Mouse (Mus musculus) ES-Bruce4 (cell line): Measurements from ENCODE around the gene Olfr1449. TPM values are rescaled to one million over a fixed set of nuclear protein-coding genes. Genes with fewer than 3 reads are reported as not detected.
"Not testable (repeated sequence)": the region's sequence is repeated elsewhere in the genome, so short reads cannot be mapped to it uniquely, and the experiment has no call there.

Experiments used
- H3K27ac ChIP-seq: 2 replicates; pipeline ENCODE4 v1.5.1; 2012; ENCODE audit warnings: low read length, inconsistent platforms; ENCODE audit not compliant: insufficient read depth
- H3K27me3 ChIP-seq: 2 replicates; pipeline ENCODE4 v1.6.1; 2012; ENCODE audit warnings: mild to moderate bottlenecking, low read length, inconsistent platforms; ENCODE audit not compliant: control insufficient read depth, poor library complexity, insufficient read depth, severe bottlenecking
- H3K36me3 ChIP-seq: 2 replicates; pipeline ENCODE4 v1.6.1; 2012; ENCODE audit warnings: inconsistent platforms, mild to moderate bottlenecking, low read length, moderate library complexity; ENCODE audit not compliant: control insufficient read depth, poor library complexity, insufficient read depth, severe bottlenecking
- H3K4me1 ChIP-seq: one replicate; pipeline ENCODE4 v1.8.1; 2011; ENCODE audit warnings: low read length; ENCODE audit not compliant: control insufficient read depth, insufficient read depth
- H3K4me3 ChIP-seq: 2 replicates; pipeline ENCODE4 v1.5.1; 2011; ENCODE audit warnings: low read depth, mild to moderate bottlenecking, low read length
- H3K9ac ChIP-seq: 2 replicates; pipeline ENCODE4 v1.6.1; 2012; ENCODE audit warnings: low read depth, mild to moderate bottlenecking, inconsistent platforms; ENCODE audit not compliant: poor library complexity, severe bottlenecking
- H3K9me3 ChIP-seq: replicated peaks from 2 replicates; pipeline ENCODE4 v1.6.1; 2012; ENCODE audit warnings: mild to moderate bottlenecking, low read length, inconsistent platforms; ENCODE audit not compliant: control insufficient read depth, poor library complexity, insufficient read depth, severe bottlenecking
- CTCF ChIP-seq: IDR thresholded peaks from one replicate; pipeline ENCODE4 v1.8.1; 2011; ENCODE audit warnings: low read depth, low read length
- EP300 ChIP-seq: IDR thresholded peaks from 2 replicates; pipeline ENCODE4 v1.6.1; 2011; ENCODE audit warnings: low read depth, low read length; ENCODE audit not compliant: insufficient read depth
- POLR2A ChIP-seq: IDR thresholded peaks from one replicate; pipeline ENCODE4 v1.8.1; 2011; ENCODE audit warnings: low read length; ENCODE audit not compliant: insufficient read depth
- polyA plus RNA-seq: library from polyadenylated mRNA; stranded (reverse); fragments of >200 nt; gene quantifications from 2 replicates; pipeline ENCODE4 v1.2.4, GENCODE M21; 2011; ENCODE audit warnings: low read depth; ENCODE audit not compliant: missing spikeins, insufficient read depth, insufficient read length

Olfr1449 gene
- not detected in 2 replicates for polyA plus RNA-seq

DNA sequence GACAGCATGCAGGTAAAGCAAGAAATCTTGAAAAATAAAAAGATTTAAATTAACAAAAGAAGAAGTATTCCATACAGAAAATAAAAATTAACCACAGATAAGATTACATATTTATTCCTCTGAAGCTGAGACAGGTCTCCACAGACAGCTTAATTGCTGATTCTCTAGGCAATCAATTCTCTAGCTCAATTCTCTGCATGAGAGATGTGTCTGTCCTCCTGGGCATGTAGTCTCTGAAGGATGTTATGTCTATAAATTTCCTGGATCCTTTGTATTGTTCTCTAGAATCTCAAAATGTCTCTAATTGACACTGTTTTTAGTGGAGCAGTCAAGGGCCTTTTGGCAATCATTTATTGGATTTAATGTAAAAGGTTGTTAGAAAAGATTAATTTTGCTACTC is at the start of gene Olfr1449:
TSS of gene Olfr1449 (plus strand) at position 301 of the 400 bp plus-strand sequence.
- Histone ChIP-seq H3K27me3 (no peaks in the 10 kb centered on the region), H3K9me3 (no peaks in the 10 kb centered on the region), H3K4me3 (no peak within 1 kb of the TSS), H3K9ac (no peak within 1 kb of the TSS), H3K4me1 (no peaks in the 10 kb centered on the region), H3K27ac (no peak within 1 kb of the TSS), H3K36me3 (no peaks in the 10 kb centered on the region)
- TF ChIP-seq EP300 (no peak), CTCF (no peak), POLR2A (no peak)

GRCm38 (mm10) chr19:12883555-12883954 is 47.1 kb upstream of the Olfr1449 start, which contains the start of gene Olfr1445:
Olfr1445 (plus strand) TSS chr19:12883855.
- TF ChIP-seq CTCF (no peak), POLR2A (no peak), EP300 (no peak)
- no peaks in the 10 kb centered on the region for H3K4me1 ChIP-seq
- no peaks in the 10 kb centered on the region for H3K36me3 ChIP-seq
- no peak within 1 kb of the TSS for H3K27ac ChIP-seq
- no peak within 1 kb of the TSS for H3K9ac ChIP-seq
- no peaks in the 10 kb centered on the region for H3K9me3 ChIP-seq
- H3K4me3 ChIP-seq = no peak within 1 kb of the TSS
- no peaks in the 10 kb centered on the region for H3K27me3 ChIP-seq

DNA sequence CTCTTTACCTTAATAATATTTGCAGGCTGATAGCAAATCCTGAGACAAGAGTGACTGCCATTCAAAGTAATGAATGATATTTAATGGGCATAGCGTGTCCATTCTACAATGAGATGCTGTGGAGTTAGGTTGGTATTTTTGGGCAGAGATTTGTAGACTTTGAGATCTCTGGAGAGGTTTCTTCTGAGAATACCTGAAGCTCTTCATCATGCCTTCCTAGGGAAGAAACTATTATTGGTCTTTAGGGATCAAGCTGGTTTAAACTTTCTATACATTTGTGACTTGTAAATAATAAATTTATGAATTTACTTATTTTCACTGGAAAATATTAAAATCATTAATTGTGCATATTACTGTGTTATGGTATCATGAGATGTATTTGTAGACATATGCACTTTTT is 37.2 kb upstream of the Olfr1449 start, which contains the start of gene Olfr1446:
TSS of gene Olfr1446 (minus strand) at position 101 of the 400 bp plus-strand sequence.
- no peak within 1 kb of the TSS for H3K27ac ChIP-seq
- TF ChIP-seq CTCF = no peak
- TF ChIP-seq POLR2A = no peak
- TF ChIP-seq EP300 = no peak
- no peaks in the 10 kb centered on the region for H3K36me3 ChIP-seq
- no peaks in the 10 kb centered on the region for H3K27me3 ChIP-seq
- H3K9me3 ChIP-seq = peaks cover 7% of the 10 kb centered on the region; the same call in 1 of the 2 replicates
- no peak within 1 kb of the TSS for H3K4me3 ChIP-seq
- no peaks in the 10 kb centered on the region for H3K4me1 ChIP-seq
- H3K9ac ChIP-seq = no peak within 1 kb of the TSS

DNA sequence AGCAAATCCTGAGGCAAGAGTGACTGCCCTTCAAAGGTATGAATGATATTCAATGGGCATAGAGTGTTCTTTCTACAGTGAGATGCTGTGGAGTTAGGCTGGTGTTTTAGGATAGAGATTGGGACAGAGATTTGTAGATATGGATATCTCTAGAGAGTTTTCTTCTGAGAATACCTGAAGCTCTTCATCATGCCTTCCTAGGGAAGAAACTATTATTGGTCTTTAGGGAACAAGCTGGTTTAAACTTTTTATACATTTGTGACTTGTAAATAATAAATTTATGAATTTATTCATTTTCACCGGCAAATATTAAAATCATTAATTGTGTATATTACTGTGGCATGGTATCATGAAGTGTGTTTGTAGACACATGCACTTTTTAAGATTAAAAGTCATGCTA is 27.0 kb upstream of the Olfr1449 start, which contains the start of gene Olfr1447:
TSS of gene Olfr1447 (minus strand) at position 101 of the 400 bp plus-strand sequence.
- Histone ChIP-seq H3K9ac (no peak within 1 kb of the TSS), H3K4me1 (no peaks in the 10 kb centered on the region), H3K9me3 (no peaks in the 10 kb centered on the region; the same call in 1 of the 2 replicates), H3K36me3 (no peaks in the 10 kb centered on the region), H3K27me3 (no peaks in the 10 kb centered on the region), H3K4me3 (no peak within 1 kb of the TSS), H3K27ac (no peak within 1 kb of the TSS)
- no peak for TF ChIP-seq CTCF
- no peak for TF ChIP-seq EP300
- TF ChIP-seq POLR2A = no peak

- Histone ChIP-seq H3K9me3 (no peaks in the 10 kb centered on the region), H3K27ac (no peak within 1 kb of the TSS), H3K4me3 (no peak within 1 kb of the TSS), H3K36me3 (no peaks in the 10 kb centered on the region), H3K4me1 (no peaks in the 10 kb centered on the region), H3K9ac (no peak within 1 kb of the TSS), H3K27me3 (no peaks in the 10 kb centered on the region)
- no peak for TF ChIP-seq EP300
- TF ChIP-seq CTCF = no peak
- TF ChIP-seq POLR2A = no peak
Measured at GRCm38 (mm10) chr19:12924319-12924718, 6.3 kb upstream of the Olfr1449 start, which contains the start of gene Olfr1448. Olfr1448 (minus strand) TSS chr19:12924419.

GRCm38 (mm10) chr19:12949958-12950357 is 19.3 kb downstream of the Olfr1449 start, which contains the start of gene Olfr1450:
Olfr1450 (plus strand) TSS chr19:12950258.
- Histone ChIP-seq H3K9ac (no peak within 1 kb of the TSS), H3K27me3 (no peaks in the 10 kb centered on the region), H3K36me3 (no peaks in the 10 kb centered on the region), H3K4me3 (no peak within 1 kb of the TSS), H3K4me1 (no peaks in the 10 kb centered on the region), H3K27ac (no peak within 1 kb of the TSS), H3K9me3 (no peaks in the 10 kb centered on the region; the same call in 1 of the 2 replicates)
- TF ChIP-seq POLR2A (no peak), EP300 (no peak), CTCF (no peak)

- not testable (repeated sequence) for H3K4me3 ChIP-seq, H3K9ac ChIP-seq, H3K27me3 ChIP-seq, H3K27ac ChIP-seq, H3K4me1 ChIP-seq, H3K36me3 ChIP-seq
- peaks cover 14% of the 10 kb centered on the region; the same call in 1 of the 2 replicates for H3K9me3 ChIP-seq
Measured at GRCm38 (mm10) chr19:12970082-12970481, 39.4 kb downstream of the Olfr1449 start.
